Mouse (Mus musculus) myocyte (in vitro differentiated cells): ENCODE data around the gene Eya3.

Source experiments
- MYOG ChIP-seq, 3 experiments: IDR thresholded peaks; one replicate each; pipeline ENCODE4 v1.6.1; 2011; ENCODE audit warnings: control low read depth in 2 of 3, low read depth in 2 of 3, mild to moderate bottlenecking in 2 of 3; ENCODE audit not compliant: insufficient read length in 2 of 3, control insufficient read depth in 1 of 3, insufficient read depth in 1 of 3
- POLR2A ChIP-seq: IDR thresholded peaks from one replicate; pipeline ENCODE4 v1.6.1; 2011; ENCODE audit warnings: low read depth, mild to moderate bottlenecking, control low read depth, moderate library complexity; ENCODE audit not compliant: insufficient read length
- TCF12 ChIP-seq: IDR thresholded peaks from one replicate; pipeline ENCODE4 v1.6.1; 2011; ENCODE audit warnings: mild to moderate bottlenecking, control low read depth; ENCODE audit not compliant: poor library complexity, insufficient read depth, severe bottlenecking
- USF1 ChIP-seq: IDR thresholded peaks from one replicate; pipeline ENCODE4 v1.6.1; 2011; ENCODE audit warnings: low read depth, mild to moderate bottlenecking, control low read depth, moderate library complexity

GRCm38 (mm10) chr4:132732148-132732684 lies 93.4 kb downstream of the Eya3 start, which contains the start of gene Xkr8:
- TF ChIP-seq POLR2A (peak; percentile 88), USF1 (no peak), TCF12 (no peak), MYOG (IDR thresholded peaks at IDR 0.05; ENCODE audit: control insufficient read depth in 1 of 3, insufficient read depth in 1 of 3, insufficient read length in 2 of 3, low read depth in 2 of 3) (peak in 1 of 3 experiments; percentile 24)
